In the genomic region with DNA sequence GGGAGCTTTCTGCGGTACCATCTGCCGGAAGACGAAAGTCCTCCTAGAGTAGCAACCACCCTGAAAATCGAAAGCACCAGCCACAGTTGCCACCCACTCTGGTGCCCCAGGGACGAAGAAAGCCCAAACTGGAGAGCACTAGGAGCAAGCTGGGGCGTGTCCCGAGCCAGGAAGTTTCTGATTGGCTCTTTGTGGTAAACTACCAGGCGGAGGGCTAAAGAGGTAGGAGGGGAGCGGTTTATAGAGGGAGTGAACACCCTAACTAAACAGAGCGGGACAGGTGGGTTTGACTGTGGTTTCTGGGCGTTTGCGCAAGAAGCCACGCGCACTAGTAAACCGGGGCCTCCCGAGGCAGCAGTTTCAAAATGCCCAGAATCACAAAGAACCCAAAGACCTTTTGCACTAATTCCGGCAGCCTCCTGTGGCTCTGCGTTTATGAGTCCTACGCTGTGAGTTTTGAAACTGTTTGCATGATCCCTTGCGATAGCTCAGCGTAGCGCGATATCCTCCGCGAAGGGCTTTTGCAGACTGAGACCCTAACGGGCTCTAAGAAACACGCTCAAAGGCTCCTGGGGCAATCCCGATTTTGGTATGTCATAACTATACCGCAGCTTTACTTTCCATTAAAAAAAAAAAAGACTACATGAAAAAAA, we compare ENCODE assay signal across 8 mouse cellular contexts. TPM values are rescaled to one million over a fixed set of nuclear protein-coding genes. Genes with fewer than 3 reads are reported as not detected.
DNase-seq lines count a peak whose midpoint lies in the region; ATAC-seq lines count a peak whose summit lies in the region.

No protein-coding gene starts in this region.

- peaks cover 28% of the 10 kb centered on the region for H3K4me1 ChIP-seq in embryonic facial prominence, embryonic 15.5 days
- H3K4me1 ChIP-seq in intestine, embryonic 16.5 days (ENCODE audit: control insufficient read depth, insufficient read depth, low read length), result peaks cover 23% of the 10 kb centered on the region
- no peaks in the 10 kb centered on the region for H3K4me1 ChIP-seq in liver, embryonic 16.5 days (ENCODE audit: control insufficient read depth, low read depth, low read length)
- peaks cover 28% of the 10 kb centered on the region for H3K4me1 ChIP-seq in neural tube, embryonic 15.5 days

- intact Hi-C loops in left cerebral cortex, postnatal 4 days (cut with DNase I), result no loop called here
- intact Hi-C loops in left cerebral cortex, postnatal 25 days (cut with DNase I), result no loop called here

- H3K9ac ChIP-seq in embryonic facial prominence, embryonic 15.5 days, result no peak overlapping the region
- H3K9ac ChIP-seq in intestine, embryonic 16.5 days (ENCODE audit: low read depth, low read length), result peak overlapping the region; percentile 29; the same call in 1 of the 2 replicates
- H3K9ac ChIP-seq in liver, embryonic 16.5 days (ENCODE audit: low read depth, low read length), result no peak overlapping the region
- no peak overlapping the region for H3K9ac ChIP-seq in neural tube, embryonic 15.5 days (replicated peaks)

- ATAC-seq in embryonic facial prominence, embryonic 15.5 days (ENCODE audit: insufficient number of reproducible peaks, low FRiP score, low TSS enrichment, low read depth), result no peak
- peak; percentile 87 for ATAC-seq in intestine, embryonic 16.5 days
- no peak for ATAC-seq in liver, embryonic 16.5 days (ENCODE audit: low read depth)
- ATAC-seq in neural tube, embryonic 15.5 days (ENCODE audit: low FRiP score), result peak; percentile 22; the same call in 1 of the 2 replicates

- H3K4me3 ChIP-seq in embryonic facial prominence, embryonic 15.5 days (replicated peaks), result peak overlapping the region; percentile 42
- H3K4me3 ChIP-seq in intestine, embryonic 16.5 days (ENCODE audit: low read length), result peak overlapping the region; percentile 49
- H3K4me3 ChIP-seq in liver, embryonic 16.5 days (ENCODE audit: low read depth, low read length), result peak overlapping the region; percentile 29
- H3K4me3 ChIP-seq in neural tube, embryonic 15.5 days (replicated peaks), result peak overlapping the region; percentile 27

- DNase-seq in left cerebral cortex, postnatal 4 days, result peak; percentile 74
- DNase-seq in left cerebral cortex, postnatal 25 days (ENCODE audit: low spot score in 2 of 2), result no peak
- no peak for DNase-seq in right cerebral cortex, postnatal 10 days (ENCODE audit: low spot score in 2 of 2)
- DNase-seq in thymus, postnatal 14 days, result no peak

- no peak overlapping the region for H3K27ac ChIP-seq in embryonic facial prominence, embryonic 15.5 days (replicated peaks)
- no peak overlapping the region for H3K27ac ChIP-seq in intestine, embryonic 16.5 days (ENCODE audit: low read length)
- no peak overlapping the region for H3K27ac ChIP-seq in liver, embryonic 16.5 days (ENCODE audit: low read length)
- H3K27ac ChIP-seq in neural tube, embryonic 15.5 days (replicated peaks), result no peak overlapping the region

- WGBS in embryonic facial prominence, embryonic 15.5 days, result under 1% methylated on average over 29 of the region's 29 CpGs
- WGBS in intestine, embryonic 16.5 days, result under 1% methylated on average over 29 of the region's 29 CpGs
- under 1% methylated on average over 29 of the region's 29 CpGs for WGBS in liver, embryonic 16.5 days (ENCODE audit: insufficient replicate concordance)
- WGBS in neural tube, embryonic 15.5 days, result under 1% methylated on average over 29 of the region's 29 CpGs

- H3K36me3 ChIP-seq in embryonic facial prominence, embryonic 15.5 days, result no peaks in the 10 kb centered on the region
- H3K36me3 ChIP-seq in intestine, embryonic 16.5 days (ENCODE audit: control insufficient read depth, insufficient read depth, low read length), result no peaks in the 10 kb centered on the region
- no peaks in the 10 kb centered on the region for H3K36me3 ChIP-seq in liver, embryonic 16.5 days (ENCODE audit: control insufficient read depth, insufficient read depth)
- H3K36me3 ChIP-seq in neural tube, embryonic 15.5 days, result no peaks in the 10 kb centered on the region

- no peaks in the 10 kb centered on the region for H3K9me3 ChIP-seq in embryonic facial prominence, embryonic 15.5 days (replicated peaks)
- H3K9me3 ChIP-seq in intestine, embryonic 16.5 days (ENCODE audit: control insufficient read depth, low read length), result no peaks in the 10 kb centered on the region
- no peaks in the 10 kb centered on the region for H3K9me3 ChIP-seq in liver, embryonic 16.5 days (replicated peaks; ENCODE audit: control insufficient read depth, low read length)
- H3K9me3 ChIP-seq in neural tube, embryonic 15.5 days (replicated peaks), result no peaks in the 10 kb centered on the region

- H3K27me3 ChIP-seq in embryonic facial prominence, embryonic 15.5 days, result peaks cover 60% of the 10 kb centered on the region
- H3K27me3 ChIP-seq in intestine, embryonic 16.5 days (replicated peaks; ENCODE audit: control insufficient read depth, insufficient read depth, low read length), result peaks cover 45% of the 10 kb centered on the region
- H3K27me3 ChIP-seq in liver, embryonic 16.5 days (ENCODE audit: control insufficient read depth, insufficient read depth, low read depth, low read length), result peaks cover 54% of the 10 kb centered on the region
- peaks cover 54% of the 10 kb centered on the region for H3K27me3 ChIP-seq in neural tube, embryonic 15.5 days (replicated peaks)

- H3K4me2 ChIP-seq in embryonic facial prominence, embryonic 15.5 days (replicated peaks), result peak overlapping the region; percentile 80
- H3K4me2 ChIP-seq in intestine, embryonic 16.5 days (ENCODE audit: low read depth, low read length), result peak overlapping the region; percentile 86
- H3K4me2 ChIP-seq in liver, embryonic 16.5 days (ENCODE audit: low read depth, low read length), result peak overlapping the region; percentile 45
- peak overlapping the region; percentile 75 for H3K4me2 ChIP-seq in neural tube, embryonic 15.5 days

RNA-seq across cellular contexts. Expression of a gene that starts 1.0 kb away (rescaled TPM):
- total RNA-seq in left cerebral cortex, postnatal 4 days (2021), result not detected
- total RNA-seq in left cerebral cortex, postnatal 25 days (2021), result not detected
- polyA plus RNA-seq in embryonic facial prominence, embryonic 15.5 days (2015; fragmentation: Nextera tagmentation; extraction: Ambion mirVana), result 5.6 and 7.1 TPM in 2 replicates
- polyA plus RNA-seq in intestine, embryonic 16.5 days (2015; fragmentation: Nextera tagmentation; extraction: Ambion mirVana), result 9.9 and 10.3 TPM in 2 replicates
- polyA plus RNA-seq in liver, embryonic 16.5 days (2015; fragmentation: Nextera tagmentation; extraction: Ambion mirVana), result not detected in 2 replicates
- polyA plus RNA-seq in neural tube, embryonic 15.5 days (2015; fragmentation: Nextera tagmentation; extraction: Ambion mirVana), result 0.52 and 0.57 TPM in 2 replicates

Comparison
In these comparisons a context has a peak if more than half of its experiments do, and no peak if none do; other contexts are left out.
1. ATAC-seq: peak in intestine, embryonic 16.5 days (single experiment) and neural tube, embryonic 15.5 days (single experiment); none in embryonic facial prominence, embryonic 15.5 days (single experiment) and liver, embryonic 16.5 days (single experiment).
2. Peak in every context shown above with its lines, with median percentiles within 50 percentile points of each other: H3K4me2 ChIP-seq and H3K4me3 ChIP-seq.